Mouse (Mus musculus) left cerebral cortex, postnatal 4 days (tissue): ENCODE data around the gene Enah. TPM values are rescaled to one million over a fixed set of nuclear protein-coding genes. Genes with fewer than 3 reads are reported as not detected.

Experiments used
- DNase-seq: peaks from one replicate; pipeline ENCODE4 v3.0.0-alpha.2; 2022
- intact Hi-C: fragments of 180-260 bp; cut with DNase I; formaldehyde crosslinking; loops from one replicate; pipeline ENCODE4 v1.15.1; 2025
- total RNA-seq, 2 experiments: library from RNA; stranded (reverse); gene quantifications; 2 replicates each; pipeline ENCODE4 v1.2.3; 2021

The Enah gene
- total RNA-seq, 2 experiments from 2014 or later: 177 to 186 TPM

- DNase-seq: peak; percentile 8
- intact Hi-C loops: loop anchor here (10.0 kb wide), 2 partner anchors 56 to 86 kb away; no protein-coding TSS in a partner anchor
Measured at GRCm38 (mm10) chr1:182028231-182029210, 8.7 kb upstream of the Enah start.

GRCm38 (mm10) chr1:182027426-182027979, 7.7 kb upstream of the Enah start:
- DNase-seq: no peak
- intact Hi-C loops: loop anchor here (10.0 kb wide), 2 partner anchors 57 to 87 kb away; no protein-coding TSS in a partner anchor

- intact Hi-C loops: loop anchor here (10.0 kb wide), 2 partner anchors 58 to 88 kb away; no protein-coding TSS in a partner anchor
- no peak for DNase-seq
Measured at GRCm38 (mm10) chr1:182026821-182027220, 7.0 kb upstream of the Enah start.

GRCm38 (mm10) chr1:182026120-182026519, 6.3 kb upstream of the Enah start:
- DNase-seq: no peak
- intact Hi-C loops: loop anchor here (10.0 kb wide), 2 partner anchors 59 to 89 kb away; no protein-coding TSS in a partner anchor

- no peak for DNase-seq
- intact Hi-C loops: loop anchor here (10.0 kb wide), 2 partner anchors 63 to 93 kb away; no protein-coding TSS in a partner anchor
Measured at GRCm38 (mm10) chr1:182021691-182022299, 2.0 kb upstream of the Enah start.

- peak; percentile 13 for DNase-seq
Measured at GRCm38 (mm10) chr1:182020831-182021460, 1.2 kb upstream of the Enah start.

GRCm38 (mm10) chr1:182019266-182019925, 394 bp downstream of the Enah start:
- DNase-seq: peak; percentile 38
- intact Hi-C loops: loop anchor here (10.0 kb wide), 2 partner anchors 95 to 125 kb away; no protein-coding TSS in a partner anchor

More at GRCm38 (mm10) chr1:182020831-182021460, 1.2 kb upstream of the Enah start:
- intact Hi-C loops: loop anchor here (10.0 kb wide), 2 partner anchors 64 to 94 kb away; no protein-coding TSS in a partner anchor

- peak; percentile 62 for DNase-seq
- intact Hi-C loops: loop anchor here (10.0 kb wide), 2 partner anchors 94 to 124 kb away; no protein-coding TSS in a partner anchor
Measured at GRCm38 (mm10) chr1:182018397-182019265, 1.2 kb downstream of the Enah start.

GRCm38 (mm10) chr1:182005831-182006230, 14.0 kb downstream of the Enah start:
- no peak for DNase-seq
- intact Hi-C loops: no loop called here

- no peak for DNase-seq
- intact Hi-C loops: no loop called here
Measured at GRCm38 (mm10) chr1:181998673-181999072, 21.1 kb downstream of the Enah start.

- intact Hi-C loops: no loop called here
- no peak for DNase-seq
Measured at GRCm38 (mm10) chr1:181997791-181998190, 22.0 kb downstream of the Enah start.

GRCm38 (mm10) chr1:181993597-181993996, 26.2 kb downstream of the Enah start:
- intact Hi-C loops: no loop called here
- no peak for DNase-seq

- intact Hi-C loops: no loop called here
- no peak for DNase-seq
Measured at GRCm38 (mm10) chr1:181988367-181988766, 31.4 kb downstream of the Enah start.

GRCm38 (mm10) chr1:181987226-181987625, 32.6 kb downstream of the Enah start:
- intact Hi-C loops: no loop called here

GRCm38 (mm10) chr1:181985880-181986279, 33.9 kb downstream of the Enah start:
- intact Hi-C loops: no loop called here
- DNase-seq: no peak

More at GRCm38 (mm10) chr1:181987226-181987625, 32.6 kb downstream of the Enah start:
- DNase-seq: no peak

GRCm38 (mm10) chr1:181984811-181985210, 35.0 kb downstream of the Enah start:
- no peak for DNase-seq
- intact Hi-C loops: no loop called here

- intact Hi-C loops: no loop called here
- no peak for DNase-seq
Measured at GRCm38 (mm10) chr1:181980017-181980719, 39.6 kb downstream of the Enah start.

- no peak for DNase-seq
- intact Hi-C loops: no loop called here
Measured at GRCm38 (mm10) chr1:181975510-181975909, 44.3 kb downstream of the Enah start.
